Mouse (Mus musculus) kidney, embryonic 16.5 days (tissue): ENCODE measurements around the gene Ttc27. TPM values are rescaled to one million over a fixed set of nuclear protein-coding genes. Genes with fewer than 3 reads are reported as not detected.

ENCODE experiments used
- ATAC-seq: fragments of 200-750 bp; cut with Nextera tagmentation; 2 replicates; pipeline ENCODE4 v1.8.0; 2017; ENCODE audit warnings: moderate TSS enrichment; ENCODE audit not compliant: low FRiP score, low TSS enrichment
- H3K27ac ChIP-seq: fragments of 300-500 bp; sonication (generic); 2 replicates; pipeline ENCODE4 v1.5.1; 2014; ENCODE audit warnings: low read length
- H3K27me3 ChIP-seq: fragments of 300-500 bp; sonication (generic); 2 replicates; pipeline ENCODE4 v1.6.1; 2014; ENCODE audit warnings: low read length, control low read depth, mixed read lengths; ENCODE audit not compliant: insufficient read depth
- H3K36me3 ChIP-seq: fragments of 300-500 bp; sonication (generic); 2 replicates; pipeline ENCODE4 v1.6.1; 2014; ENCODE audit warnings: low read length, control low read depth, mixed read lengths; ENCODE audit not compliant: insufficient read depth
- H3K4me1 ChIP-seq: fragments of 300-500 bp; sonication (generic); 2 replicates; pipeline ENCODE4 v1.6.1; 2014; ENCODE audit warnings: low read length, control low read depth, mixed read lengths; ENCODE audit not compliant: insufficient read depth
- H3K4me2 ChIP-seq: fragments of 300-500 bp; sonication (generic); replicated peaks from 2 replicates; pipeline ENCODE4 v1.6.1; 2014; ENCODE audit warnings: low read depth, low read length
- H3K4me3 ChIP-seq: fragments of 300-500 bp; sonication (generic); 2 replicates; pipeline ENCODE4 v1.5.1; 2014; ENCODE audit warnings: mild to moderate bottlenecking, low read length
- H3K9ac ChIP-seq: fragments of 300-500 bp; sonication (generic); replicated peaks from 2 replicates; pipeline ENCODE4 v1.6.1; 2014; ENCODE audit warnings: low read length
- H3K9me3 ChIP-seq: fragments of 300-500 bp; sonication (generic); 2 replicates; pipeline ENCODE4 v1.6.1; 2016; ENCODE audit warnings: low read length, control low read depth
- WGBS: fragments of 180-500 bp; shearing (Covaris S2); extraction: QIAGEN DNeasy Blood & Tissue Kit; methylation state at CpG from one replicate; pipeline ENCODE4 v1.1.7; 2014; 5-methylcytosine and 5-hydroxymethylcytosine counted together
- polyA plus RNA-seq: library from polyadenylated mRNA; unstranded; fragments of >200 nt; fragmentation: Nextera tagmentation; extraction: Ambion mirVana; gene quantifications from 2 replicates; pipeline ENCODE4 v1.2.1, GENCODE M21; 2015

Ttc27 gene
- polyA plus RNA-seq, 1 experiment from 2014 or later, result 28.8 TPM

GRCm38 (mm10) chr17:74866565-74867507 is 149.3 kb downstream of the Ttc27 start:
- Histone ChIP-seq H3K9me3 (no peaks in the 10 kb centered on the region), H3K36me3 (peaks cover 5% of the 10 kb centered on the region; the same call in 1 of the 2 replicates), H3K27ac (peak overlapping the region; percentile 83), H3K4me3 (no peak overlapping the region), H3K9ac (peak overlapping the region; percentile 24; the same call in 1 of the 2 replicates), H3K4me1 (peaks cover 57% of the 10 kb centered on the region), H3K27me3 (no peaks in the 10 kb centered on the region), H3K4me2 (peak overlapping the region; percentile 11; the same call in 1 of the 2 replicates)
- peak; percentile 70 for ATAC-seq
- 11% methylated on average over 11 of the region's 11 CpGs for WGBS

- WGBS, result 44% methylated on average over 12 of the region's 12 CpGs
- Histone ChIP-seq H3K27ac (peak overlapping the region; percentile 83), H3K4me2 (no peak overlapping the region), H3K9ac (no peak overlapping the region), H3K4me1 (peaks cover 57% of the 10 kb centered on the region), H3K9me3 (no peaks in the 10 kb centered on the region), H3K27me3 (no peaks in the 10 kb centered on the region), H3K36me3 (no peaks in the 10 kb centered on the region), H3K4me3 (no peak overlapping the region)
- no peak for ATAC-seq
These were observed 150.8 kb downstream of the Ttc27 start for GRCm38 (mm10) chr17:74868185-74868907.

GRCm38 (mm10) chr17:74869556-74869955 is 152.0 kb downstream of the Ttc27 start:
- no peaks in the 10 kb centered on the region for H3K9me3 ChIP-seq
- 42% methylated on average over 8 of the region's 8 CpGs for WGBS
- no peak overlapping the region for H3K4me2 ChIP-seq
- no peak overlapping the region for H3K4me3 ChIP-seq
- no peaks in the 10 kb centered on the region for H3K27me3 ChIP-seq
- no peak for ATAC-seq
- no peak overlapping the region for H3K9ac ChIP-seq
- peaks cover 57% of the 10 kb centered on the region for H3K4me1 ChIP-seq
- peak overlapping the region; percentile 70; the same call in 1 of the 2 replicates for H3K27ac ChIP-seq
- no peaks in the 10 kb centered on the region for H3K36me3 ChIP-seq

GRCm38 (mm10) chr17:74870177-74871160 is 152.9 kb downstream of the Ttc27 start:
- no peak overlapping the region for H3K4me2 ChIP-seq
- no peaks in the 10 kb centered on the region for H3K9me3 ChIP-seq
- no peaks in the 10 kb centered on the region for H3K36me3 ChIP-seq
- no peak; the same call in 1 of the 2 replicates for ATAC-seq
- H3K27ac ChIP-seq, result peak overlapping the region; percentile 70
- H3K9ac ChIP-seq, result no peak overlapping the region
- no peaks in the 10 kb centered on the region for H3K27me3 ChIP-seq
- no peak overlapping the region for H3K4me3 ChIP-seq
- 21% methylated on average over 14 of the region's 14 CpGs for WGBS
- peaks cover 57% of the 10 kb centered on the region for H3K4me1 ChIP-seq

GRCm38 (mm10) chr17:74872567-74872966 is 155.0 kb downstream of the Ttc27 start:
- H3K4me3 ChIP-seq, result no peak overlapping the region
- no peak for ATAC-seq
- H3K27me3 ChIP-seq, result no peaks in the 10 kb centered on the region
- no peaks in the 10 kb centered on the region for H3K36me3 ChIP-seq
- no peak overlapping the region for H3K9ac ChIP-seq
- peaks cover 37% of the 10 kb centered on the region for H3K4me1 ChIP-seq
- no peak overlapping the region for H3K27ac ChIP-seq
- H3K9me3 ChIP-seq, result no peaks in the 10 kb centered on the region
- 81% methylated on average over 9 of the region's 9 CpGs for WGBS
- H3K4me2 ChIP-seq, result no peak overlapping the region

- Histone ChIP-seq H3K9me3 (no peaks in the 10 kb centered on the region), H3K27me3 (no peaks in the 10 kb centered on the region), H3K36me3 (no peaks in the 10 kb centered on the region), H3K9ac (no peak overlapping the region), H3K4me1 (peaks cover 25% of the 10 kb centered on the region), H3K4me2 (no peak overlapping the region), H3K27ac (no peak overlapping the region), H3K4me3 (no peak overlapping the region)
- ATAC-seq, result no peak
- WGBS, result 76% methylated on average over 1 of the region's 1 CpGs
These were observed 156.2 kb downstream of the Ttc27 start for GRCm38 (mm10) chr17:74873756-74874155.

DNA sequence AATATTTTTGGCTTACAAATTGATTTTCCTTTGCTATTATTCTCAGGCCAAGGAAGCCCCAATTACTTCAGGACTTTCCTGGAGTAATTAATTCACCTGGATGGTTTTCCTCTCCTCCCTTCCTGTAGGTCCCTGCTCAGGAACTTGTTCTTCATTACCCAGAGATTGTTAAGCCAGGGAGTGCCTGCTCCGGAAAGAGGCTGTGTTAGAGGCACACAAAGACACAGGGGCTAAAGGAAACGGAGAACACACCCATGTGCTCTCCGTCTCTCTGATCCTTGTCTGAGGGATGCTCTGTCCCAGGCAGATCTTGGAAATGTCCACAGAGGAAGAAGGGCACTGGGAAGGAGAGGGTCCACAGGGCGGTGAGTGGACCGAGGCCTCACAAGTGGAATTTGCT is 158.2 kb downstream of the Ttc27 start:
- H3K4me2 ChIP-seq, result no peak overlapping the region
- ATAC-seq, result no peak
- H3K9ac ChIP-seq, result no peak overlapping the region
- 77% methylated on average over 5 of the region's 5 CpGs for WGBS
- 0 out of 2 replicates have a peak overlapping the region, but pooled peaks have one; percentile 27 for H3K27ac ChIP-seq
- H3K9me3 ChIP-seq, result no peaks in the 10 kb centered on the region
- no peak overlapping the region for H3K4me3 ChIP-seq
- H3K36me3 ChIP-seq, result no peaks in the 10 kb centered on the region
- H3K4me1 ChIP-seq, result peaks cover 7% of the 10 kb centered on the region
- no peaks in the 10 kb centered on the region for H3K27me3 ChIP-seq

DNA sequence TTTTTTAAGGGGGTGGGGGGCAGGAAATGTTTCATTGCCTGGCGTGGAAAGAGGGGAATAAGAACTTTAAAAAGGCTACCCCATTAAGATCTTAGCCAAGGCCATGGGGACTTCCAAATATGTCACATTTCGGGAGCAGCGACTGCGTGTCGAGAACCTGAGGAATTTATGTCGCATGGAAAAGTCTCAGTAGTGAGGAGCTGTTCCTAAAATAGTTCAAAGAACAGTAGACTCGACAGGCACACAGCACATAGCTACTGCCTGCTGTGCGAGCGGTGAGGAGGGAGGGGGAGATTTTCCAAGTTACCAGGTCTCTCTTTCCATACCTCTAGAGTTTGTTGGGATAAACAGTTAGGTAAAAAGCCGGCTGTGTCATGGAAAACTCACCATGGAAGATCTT is 159.4 kb downstream of the Ttc27 start:
- no peak for ATAC-seq
- Histone ChIP-seq H3K4me1 (no peaks in the 10 kb centered on the region), H3K4me2 (no peak overlapping the region), H3K27me3 (no peaks in the 10 kb centered on the region), H3K4me3 (no peak overlapping the region), H3K27ac (no peak overlapping the region), H3K9me3 (no peaks in the 10 kb centered on the region), H3K9ac (no peak overlapping the region), H3K36me3 (no peaks in the 10 kb centered on the region)
- WGBS, result 66% methylated on average over 10 of the region's 10 CpGs

DNA sequence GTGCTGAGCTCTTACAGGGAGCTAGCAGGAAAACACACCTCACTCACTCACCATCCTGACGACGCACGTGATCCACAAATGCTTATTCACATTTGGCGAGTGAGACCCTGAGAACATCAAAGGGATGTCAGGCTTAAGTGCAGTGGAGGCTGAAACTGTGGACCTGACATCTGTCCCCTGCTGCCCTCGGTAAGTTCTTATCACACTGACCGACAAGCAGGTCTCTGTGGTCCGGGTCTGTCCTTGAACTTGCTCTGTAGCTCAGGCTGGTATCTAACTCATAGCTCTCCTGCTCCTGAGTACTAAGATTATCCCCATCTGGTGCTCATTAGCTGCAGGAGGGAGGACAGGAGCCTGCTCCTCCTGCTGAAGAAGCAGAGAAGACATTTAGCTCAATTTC is 162.2 kb downstream of the Ttc27 start:
- Histone ChIP-seq H3K36me3 (no peaks in the 10 kb centered on the region), H3K4me2 (no peak overlapping the region), H3K9me3 (no peaks in the 10 kb centered on the region), H3K27me3 (no peaks in the 10 kb centered on the region), H3K4me1 (no peaks in the 10 kb centered on the region), H3K4me3 (no peak overlapping the region), H3K27ac (no peak overlapping the region), H3K9ac (no peak overlapping the region)
- WGBS, result 43% methylated on average over 7 of the region's 7 CpGs
- no peak for ATAC-seq
